Mouse (Mus musculus): Measurements from ENCODE around the gene BC052040. TPM values are rescaled to one million over a fixed set of nuclear protein-coding genes. Genes with fewer than 3 reads are reported as not detected.

BC052040 gene
- polyA plus RNA-seq, 1 experiment, result 3.8 TPM

DNA sequence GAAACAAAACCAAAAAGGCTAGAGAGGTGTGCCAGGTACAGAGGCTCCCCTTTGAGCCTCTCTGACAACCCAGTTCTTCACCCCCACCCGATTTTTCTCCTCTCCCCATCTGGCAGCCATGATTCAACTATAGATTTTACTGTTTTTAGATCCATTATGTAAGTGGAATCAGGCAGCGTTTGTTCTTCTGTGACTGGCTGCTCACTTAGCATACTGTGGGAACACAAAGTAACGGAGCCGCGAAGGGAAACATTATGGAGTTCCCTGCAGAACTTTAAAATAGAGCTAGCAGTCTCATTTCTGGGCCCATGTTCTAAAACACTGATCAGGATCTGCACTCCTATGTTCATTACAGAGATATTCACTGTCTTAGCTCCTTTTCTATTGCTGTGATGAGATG is 240.8 kb downstream of the BC052040 start:
- TF ChIP-seq CTCF (IDR thresholded peaks at IDR 0.05; ENCODE audit: borderline replicate concordance, control insufficient read depth, extremely low read depth, insufficient read depth, low read length, poor library complexity) (no peak), POLR2A (IDR thresholded peaks at IDR 0.05; ENCODE audit: control insufficient read depth, extremely low read depth, insufficient read depth, low read length, poor library complexity) (no peak)
- H3K36me3 ChIP-seq (ENCODE audit: control insufficient read depth, insufficient read depth, low read length), result no peaks in the 10 kb centered on the region
- H3K27ac ChIP-seq (ENCODE audit: control insufficient read depth, insufficient read depth, low read length), result no peak overlapping the region
- 94% methylated on average over 5 of the region's 5 CpGs for WGBS
- H3K4me1 ChIP-seq (replicated peaks; ENCODE audit: control insufficient read depth, insufficient read depth, low read length), result no peaks in the 10 kb centered on the region
- H3K27me3 ChIP-seq (ENCODE audit: control insufficient read depth, insufficient read depth, low read length), result no peaks in the 10 kb centered on the region
- no peak overlapping the region for H3K4me3 ChIP-seq (ENCODE audit: control insufficient read depth, insufficient read depth, low read length)
- no peak for DNase-seq
